Mouse (Mus musculus) cerebellum, postnatal 10 days (tissue): Measurements from ENCODE around the gene Kcnh1.

Source experiments
- DNase-seq, 2 experiments: peaks; one replicate each; pipeline ENCODE4 v3.0.0; 2021; ENCODE audit warnings: mixed read lengths in 2 of 2

Kcnh1 gene

DNA sequence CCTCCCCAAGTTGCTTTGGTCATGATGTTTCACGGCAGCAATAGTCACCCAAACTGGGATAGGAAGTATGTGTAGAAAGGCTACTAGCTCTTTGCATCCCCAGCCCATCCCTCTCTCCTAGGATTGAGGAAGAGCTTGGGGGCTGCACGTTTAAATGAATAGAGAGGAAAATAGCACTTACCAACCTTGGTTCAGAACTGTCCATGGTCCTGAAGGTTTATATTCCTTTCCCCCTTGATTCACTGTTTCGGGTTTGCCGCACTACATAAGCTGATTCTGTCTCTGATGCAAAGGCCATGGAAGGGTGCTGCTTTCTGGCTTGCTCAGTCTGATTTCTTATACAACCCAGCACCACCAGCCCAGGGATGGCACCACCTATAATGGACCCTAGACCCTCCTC is 281.8 kb downstream of the Kcnh1 start:
- DNase-seq: no peak

DNA sequence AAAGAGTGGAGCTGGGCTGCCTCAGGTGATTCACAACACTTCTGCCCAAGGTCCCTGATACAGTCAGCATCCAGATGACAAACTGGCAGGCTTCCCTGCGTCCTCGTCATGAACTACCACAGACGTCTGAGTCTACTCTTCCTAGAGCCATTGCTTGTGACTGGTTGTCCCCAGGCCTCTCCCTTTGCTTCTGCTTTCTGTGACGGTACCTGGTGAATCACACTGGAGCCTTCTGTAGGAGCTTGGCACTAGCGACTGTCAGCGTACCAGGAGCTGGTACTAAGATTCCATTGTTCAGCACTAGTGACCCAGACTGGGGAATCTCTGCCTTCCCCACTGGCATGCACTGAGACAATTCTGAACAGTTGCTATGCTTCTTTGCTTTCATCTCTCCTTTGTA is 282.6 kb downstream of the Kcnh1 start:
- DNase-seq: no peak

DNA sequence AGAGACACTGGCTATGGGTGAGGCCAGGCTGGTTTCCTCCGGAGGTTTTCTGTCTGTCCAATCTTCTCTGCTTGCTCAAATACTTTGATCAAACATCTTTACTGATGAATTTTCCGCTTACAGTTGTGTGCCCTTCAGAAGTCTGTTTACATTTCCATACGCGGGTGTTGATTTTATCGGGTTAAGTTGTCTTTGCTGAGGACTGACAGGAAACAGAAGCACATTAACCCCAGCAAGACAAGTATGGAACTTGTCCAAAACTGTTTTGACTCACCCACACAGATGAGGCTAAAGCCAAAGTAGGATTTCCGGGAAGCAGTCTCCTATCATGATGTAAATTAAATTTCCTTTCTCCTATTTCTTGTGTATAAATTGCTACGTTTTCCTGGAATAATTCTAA is 286.1 kb downstream of the Kcnh1 start:
- no peak for DNase-seq

DNA sequence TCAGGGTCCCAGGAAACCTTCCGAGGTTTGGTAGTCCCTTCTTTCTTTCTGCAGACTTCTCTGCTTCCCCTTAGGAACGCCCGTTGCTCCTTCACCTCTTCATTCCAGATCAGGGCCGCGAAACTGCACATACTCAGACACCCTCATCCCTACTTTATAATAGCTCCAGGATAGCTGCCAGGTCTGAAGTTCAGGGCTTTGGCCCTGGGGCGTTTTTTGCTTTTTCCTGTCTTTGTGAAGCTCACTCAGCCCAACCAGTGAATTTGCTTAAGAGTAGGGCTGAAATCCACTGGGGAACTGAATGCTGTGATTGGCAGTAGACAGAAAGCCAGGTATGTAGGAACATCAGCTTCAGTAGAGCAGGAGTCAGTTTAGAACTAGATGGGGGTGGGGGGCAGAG is 287.0 kb downstream of the Kcnh1 start:
- DNase-seq: no peak

DNA sequence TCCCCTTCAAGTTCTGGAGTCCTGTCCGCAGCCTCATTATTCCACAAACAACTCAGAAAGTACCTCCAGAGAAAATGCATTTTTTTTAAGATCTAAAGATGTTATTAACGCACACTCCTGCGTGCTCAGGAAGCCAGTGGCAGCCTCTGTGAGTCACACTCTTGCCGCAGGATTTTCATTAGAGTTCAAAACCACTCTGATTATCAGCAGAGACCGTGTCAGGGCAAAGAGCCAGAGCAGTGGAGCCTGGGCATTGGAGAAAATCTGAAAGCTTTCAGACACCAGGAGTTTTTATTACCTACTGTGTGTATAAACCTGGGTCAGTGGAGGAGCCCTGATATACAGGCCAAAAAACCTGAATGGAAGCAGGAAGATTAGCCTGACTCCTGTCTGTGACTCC is 287.6 kb downstream of the Kcnh1 start:
- DNase-seq: no peak

DNA sequence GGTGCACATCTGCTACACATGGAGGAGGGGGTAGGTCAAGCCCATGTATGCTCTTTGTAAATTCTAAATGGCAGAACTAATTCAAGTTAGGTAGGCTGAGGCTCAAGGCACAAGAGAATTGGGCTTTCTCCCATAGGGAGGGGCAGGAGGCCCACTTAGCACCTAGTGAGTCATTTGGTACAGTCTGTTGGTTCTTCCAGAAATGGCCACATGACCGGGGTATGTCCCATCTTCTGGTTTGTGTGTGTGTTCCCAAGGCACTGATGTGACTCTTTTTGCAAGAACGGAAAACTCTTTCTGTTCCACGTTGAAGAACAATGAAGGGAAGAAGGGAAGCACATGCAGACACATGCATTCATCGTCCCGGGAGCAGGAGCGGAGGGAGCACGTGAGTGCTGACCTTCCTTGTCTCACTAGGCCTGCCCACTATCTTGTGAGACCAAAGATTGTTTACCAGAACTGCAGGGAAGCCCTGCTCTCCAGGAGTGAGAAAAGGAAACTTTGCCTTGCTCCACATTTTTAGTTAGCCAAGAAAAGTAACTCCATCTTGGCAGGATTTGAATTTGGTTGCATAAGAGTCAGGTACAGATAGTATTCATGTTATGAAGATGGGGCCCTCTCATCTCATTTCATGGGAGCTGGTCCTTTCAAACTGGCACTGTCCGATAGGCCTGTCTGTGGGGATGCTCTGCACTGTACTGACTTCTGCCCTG is 289.7 kb downstream of the Kcnh1 start:
- DNase-seq: no peak

DNA sequence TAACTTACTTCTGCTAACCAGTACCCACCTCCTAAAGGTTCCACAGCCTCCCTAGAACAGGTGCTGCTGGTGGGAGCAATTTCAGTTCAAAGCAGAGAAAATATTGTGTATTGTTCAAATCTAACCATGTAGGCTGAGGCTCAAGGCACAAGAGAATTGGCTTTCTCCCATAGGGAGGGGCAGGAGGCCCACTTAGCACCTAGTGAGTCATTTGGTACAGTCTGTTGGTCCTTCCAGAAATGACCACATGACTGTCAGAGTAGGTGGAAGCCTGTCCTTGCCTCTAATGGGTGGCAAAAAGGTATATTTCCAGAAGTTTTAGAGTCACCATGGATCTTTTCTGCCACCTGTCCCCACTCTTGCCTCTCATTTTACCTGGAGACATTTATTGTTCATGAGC is 290.9 kb downstream of the Kcnh1 start:
- DNase-seq: no peak

DNA sequence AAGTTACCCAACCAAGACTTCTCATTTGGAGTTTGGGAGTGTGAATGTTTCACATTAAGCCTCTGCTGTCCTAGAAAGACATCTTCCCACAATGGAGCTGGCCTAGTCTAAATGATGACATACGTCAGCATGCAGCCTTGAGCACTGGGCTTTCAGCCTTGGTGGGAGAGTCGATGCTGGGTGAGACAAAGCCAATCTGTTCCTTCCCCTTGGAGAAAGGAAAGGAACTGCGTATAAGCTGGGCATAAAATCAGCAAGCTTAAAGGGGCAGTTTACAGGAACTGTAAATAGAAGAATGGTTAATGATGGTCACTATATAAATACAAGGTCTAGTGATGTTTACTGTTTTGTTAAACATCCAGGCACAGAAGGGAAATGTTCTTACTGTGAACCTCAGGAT is 294.5 kb downstream of the Kcnh1 start:
- DNase-seq: no peak

DNA sequence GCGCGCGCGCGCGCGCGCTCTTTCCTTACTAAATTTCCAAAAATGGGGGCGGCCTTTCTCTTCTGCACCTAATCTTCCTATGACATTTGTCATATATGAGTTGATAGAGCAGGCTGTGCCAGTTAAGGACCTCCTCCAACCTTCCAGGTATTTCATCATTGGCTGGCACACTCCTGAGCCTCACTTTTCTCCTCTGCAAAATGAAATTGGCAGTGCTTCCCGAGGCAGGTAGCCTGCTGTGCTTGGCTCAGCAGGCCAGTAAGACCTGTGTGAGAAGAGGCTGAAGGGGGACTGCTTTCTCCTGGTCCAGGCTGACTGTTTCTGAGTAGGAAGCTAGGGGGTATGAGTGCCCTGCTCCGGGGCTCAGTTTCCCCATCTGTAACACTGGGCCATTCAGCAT is 297.0 kb downstream of the Kcnh1 start:
- peak; percentile 64 to 73 for DNase-seq

DNA sequence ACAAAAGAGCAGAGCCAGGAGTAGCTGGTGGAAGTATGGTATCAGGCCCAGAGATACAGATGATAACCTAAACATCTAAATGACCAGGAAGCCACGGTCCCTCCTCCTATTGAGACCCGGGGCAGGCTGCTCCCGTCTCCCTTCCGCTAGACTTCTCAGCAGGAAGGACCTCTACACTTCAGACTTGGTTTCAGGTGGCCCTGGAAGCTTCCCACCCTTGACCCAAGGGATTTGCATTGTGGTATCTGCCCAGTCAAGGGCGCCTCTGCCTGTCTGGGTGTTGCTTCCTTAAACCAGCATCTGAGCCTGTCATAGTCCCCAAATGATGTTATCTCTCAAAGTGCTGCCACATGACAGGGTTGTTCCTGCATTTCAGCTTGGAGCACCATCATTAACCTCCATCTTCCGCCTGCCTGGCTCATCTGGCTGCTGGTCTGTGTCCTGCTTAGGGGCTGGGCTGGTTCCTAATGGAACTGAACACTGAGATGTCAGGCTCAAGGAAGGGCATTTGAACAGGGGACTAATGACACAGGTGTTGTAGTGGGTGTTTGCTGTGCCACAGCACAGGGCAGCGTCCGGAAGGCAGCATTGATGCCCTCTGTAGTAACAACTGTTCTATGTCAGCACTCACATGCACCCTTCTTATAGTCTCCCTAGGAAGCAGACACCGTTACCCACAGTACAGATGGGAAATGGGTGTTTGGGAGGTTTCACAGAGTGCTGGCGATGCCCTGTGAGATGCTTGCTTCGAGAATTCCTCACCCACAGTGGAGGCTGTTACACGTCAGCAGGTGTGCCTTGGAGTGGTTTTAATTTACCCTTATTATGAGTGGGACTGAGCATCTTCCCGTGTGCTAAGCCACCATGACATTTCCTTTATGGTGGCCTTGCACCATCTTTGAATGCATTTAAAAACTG is 299.6 kb downstream of the Kcnh1 start:
- no peak for DNase-seq

DNA sequence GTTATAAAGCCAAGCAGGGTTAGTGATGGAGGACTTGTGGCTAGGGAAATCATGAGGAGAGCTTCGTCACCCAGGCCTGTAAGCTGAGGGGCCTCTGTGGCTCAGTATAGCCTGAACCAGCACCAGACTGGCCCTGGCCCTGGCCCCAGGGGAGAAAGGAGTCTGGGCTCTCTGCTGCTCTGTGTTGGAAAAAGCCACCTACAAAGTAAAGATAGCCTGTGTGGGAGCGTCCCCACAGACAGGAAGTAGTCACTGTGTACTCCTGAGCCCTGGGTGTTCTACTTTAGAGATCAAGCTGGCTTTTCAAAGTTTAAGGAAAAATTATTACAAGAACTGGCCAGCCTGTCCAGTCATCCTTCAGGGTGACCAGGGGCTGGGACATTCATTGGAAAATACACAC is 306.9 kb downstream of the Kcnh1 start:
- DNase-seq: no peak

DNA sequence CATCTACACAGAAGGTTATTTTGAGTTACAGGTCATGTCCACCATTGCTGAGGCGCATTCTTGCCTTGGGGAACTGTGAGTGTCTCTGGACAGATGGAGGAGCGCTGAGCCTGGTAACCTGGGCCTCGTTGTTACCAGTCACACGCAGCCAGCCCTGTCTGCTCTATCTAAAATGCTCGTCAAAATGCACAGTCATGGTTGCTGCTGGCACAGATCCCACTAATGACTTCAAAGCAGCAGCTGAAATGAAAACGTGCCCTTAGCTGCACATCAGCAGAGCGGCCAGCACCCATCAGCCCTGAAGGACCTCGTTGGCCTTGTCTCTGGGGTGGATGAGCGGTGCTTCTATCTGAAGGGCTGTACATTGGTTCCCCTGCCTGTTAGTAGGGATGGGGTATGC is 311.4 kb downstream of the Kcnh1 start:
- peak; percentile 49 to 60 for DNase-seq

DNA sequence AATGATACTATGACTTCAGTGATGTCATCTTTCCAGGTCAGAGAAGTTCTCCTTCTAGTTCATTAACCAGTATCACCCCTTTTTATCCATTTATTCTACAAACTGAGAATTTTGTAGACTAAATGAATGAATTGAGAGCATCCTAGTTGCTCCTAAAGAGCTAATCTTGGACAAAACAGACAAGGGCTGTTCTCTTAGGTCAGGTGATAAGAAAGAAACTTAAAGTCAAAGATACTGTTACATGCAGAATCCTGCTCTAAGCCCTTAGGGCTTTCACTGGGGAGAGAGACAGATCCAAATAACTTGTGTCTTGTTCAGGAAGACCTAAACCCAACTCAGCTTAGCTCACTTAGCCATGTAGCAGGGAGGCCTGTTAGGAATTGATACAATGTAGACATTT is 312.3 kb downstream of the Kcnh1 start:
- no peak for DNase-seq

DNA sequence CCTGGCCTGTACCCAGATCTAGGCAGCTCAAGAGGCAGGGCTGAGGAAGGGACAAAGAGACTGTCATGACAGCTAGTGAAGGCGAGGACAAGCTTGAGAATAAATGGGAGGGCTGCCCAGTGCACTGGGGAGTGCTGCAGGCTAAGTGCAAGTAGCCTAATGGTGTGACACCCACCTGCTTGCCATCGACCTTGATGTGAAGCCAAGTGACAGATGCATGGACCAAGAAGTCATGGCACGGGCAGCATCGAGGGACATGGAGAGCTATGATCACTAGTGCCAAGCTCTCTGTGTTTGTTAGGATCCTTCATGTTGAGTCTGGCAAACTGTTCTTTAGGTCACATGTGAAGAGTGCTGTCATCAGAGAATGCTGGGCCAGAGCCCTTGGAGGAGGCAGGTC is 313.1 kb downstream of the Kcnh1 start:
- DNase-seq: peak; percentile 83 to 88

DNA sequence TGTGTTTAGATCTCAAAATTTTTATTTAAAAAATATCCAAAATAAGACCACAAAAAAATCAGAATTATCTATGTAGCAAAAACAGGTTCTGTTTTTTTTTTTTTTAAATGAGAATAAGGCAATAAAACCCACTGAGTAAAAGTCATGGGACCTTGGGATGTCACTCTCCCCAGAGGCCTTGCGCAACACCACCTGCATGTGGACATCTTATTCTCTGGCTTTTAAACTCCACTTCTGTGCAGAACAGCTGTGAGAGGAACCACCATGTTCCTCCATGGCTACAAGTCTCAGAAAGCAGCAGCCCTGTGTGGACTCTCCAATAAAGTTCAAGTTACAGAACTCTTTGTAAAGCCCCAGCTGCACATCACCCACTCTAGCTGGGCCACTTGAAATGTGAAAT is 322.2 kb downstream of the Kcnh1 start:
- DNase-seq: no peak

DNA sequence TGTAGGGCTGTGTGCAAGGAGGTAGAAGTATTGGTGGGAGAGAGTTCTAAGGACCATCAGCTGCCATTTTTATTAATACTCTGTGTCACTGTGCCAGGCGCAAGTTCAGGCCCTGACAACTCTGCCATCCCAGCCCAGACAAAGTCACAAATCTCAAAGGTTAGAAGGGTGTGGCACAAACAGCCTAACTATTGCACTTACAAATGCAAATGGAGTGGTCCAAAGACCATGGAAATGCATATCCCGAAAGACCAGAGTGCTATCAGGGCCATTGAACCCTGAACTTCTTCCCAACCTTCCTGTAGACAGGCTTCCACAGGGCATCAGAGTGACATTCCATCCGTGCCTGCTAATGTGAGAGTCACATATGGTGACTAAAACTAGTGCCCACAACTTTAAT is 324.8 kb downstream of the Kcnh1 start:
- no peak for DNase-seq

DNA sequence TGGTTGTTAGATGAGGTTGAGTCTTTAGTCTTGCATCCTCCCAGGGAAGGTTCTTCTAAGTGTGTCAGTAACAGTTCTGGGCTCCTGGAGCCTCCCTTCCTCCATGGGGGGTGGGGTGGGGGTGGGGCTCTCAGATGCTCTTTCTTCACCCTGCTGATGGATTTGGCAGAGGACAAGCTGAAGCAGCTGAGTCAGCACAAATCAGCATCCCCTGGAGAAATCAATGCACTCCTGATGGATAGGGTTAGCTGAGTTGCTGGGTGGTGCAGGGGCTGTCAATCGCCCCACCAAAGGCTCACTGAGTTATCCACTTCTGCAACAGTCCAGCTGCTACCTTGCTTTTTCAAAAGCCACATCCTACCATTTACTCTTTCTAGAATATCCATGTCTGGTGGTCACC is 329.1 kb downstream of the Kcnh1 start:
- DNase-seq: no peak

DNA sequence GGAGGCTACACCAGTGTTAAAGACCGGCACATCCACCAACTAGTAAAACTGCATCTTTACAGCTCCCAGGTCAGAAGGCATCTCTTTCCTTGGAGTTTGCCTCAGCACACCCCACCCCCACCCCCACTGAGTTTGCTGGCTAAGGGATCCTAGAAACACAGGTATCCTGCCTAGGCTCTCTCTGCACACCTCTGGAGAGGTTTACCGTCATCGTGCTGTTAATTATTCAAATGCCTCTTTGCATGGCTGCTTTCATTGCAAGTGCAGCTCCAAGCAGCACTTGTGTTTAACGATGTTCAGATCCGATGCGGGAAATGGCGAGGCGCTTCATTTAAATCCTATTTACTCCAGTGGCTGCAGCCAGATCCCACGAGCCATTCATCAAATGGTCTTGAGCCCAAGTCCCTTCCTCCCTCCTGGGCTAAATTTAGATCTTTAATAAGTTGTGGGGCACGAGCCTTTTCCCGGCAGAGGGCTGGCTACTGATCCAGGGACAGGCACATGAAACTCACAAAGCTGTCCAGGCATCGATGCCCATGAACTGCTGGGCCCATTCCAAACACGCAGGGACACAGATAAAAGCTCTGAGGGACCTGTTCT is 330.4 kb downstream of the Kcnh1 start:
- DNase-seq: peak in 1 of 2 experiments; percentile 28

DNA sequence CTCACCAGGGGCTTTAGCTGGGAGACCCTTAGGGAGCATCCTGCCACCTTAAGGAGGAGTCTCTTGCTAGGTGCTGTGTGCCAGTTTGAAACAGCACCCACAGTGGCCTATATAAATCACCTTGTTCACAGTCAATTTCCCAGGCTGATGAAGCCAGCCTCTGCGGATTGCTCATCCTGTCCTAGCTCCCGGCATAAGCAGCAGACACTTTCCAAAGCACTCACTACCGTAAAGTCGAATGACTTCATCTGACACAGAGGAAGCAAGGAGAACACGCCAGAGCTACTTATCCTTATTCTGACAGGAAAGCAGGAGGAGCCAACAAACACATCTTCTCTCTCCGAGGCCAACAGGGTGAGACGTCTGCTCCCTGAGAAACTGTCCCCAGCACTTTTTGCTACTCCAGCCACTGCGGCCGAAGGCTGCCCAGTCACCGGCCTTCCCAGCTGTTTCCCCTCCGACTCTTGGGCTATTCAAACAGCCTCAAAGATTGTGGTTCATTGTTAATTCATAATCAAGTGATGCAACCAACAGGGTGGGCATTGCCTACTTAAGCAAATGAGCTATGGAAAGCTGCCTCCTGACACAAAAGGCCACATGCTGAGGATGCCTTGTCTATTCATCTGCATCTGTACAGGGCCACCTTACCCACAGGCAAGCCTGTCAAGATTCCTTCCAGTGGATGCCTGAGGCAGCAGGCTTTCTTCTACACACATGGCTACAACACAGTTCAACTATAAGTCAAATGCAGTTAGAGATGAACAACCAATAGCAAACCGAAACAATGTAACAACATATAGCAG is 332.0 kb downstream of the Kcnh1 start:
- DNase-seq: no peak

DNA sequence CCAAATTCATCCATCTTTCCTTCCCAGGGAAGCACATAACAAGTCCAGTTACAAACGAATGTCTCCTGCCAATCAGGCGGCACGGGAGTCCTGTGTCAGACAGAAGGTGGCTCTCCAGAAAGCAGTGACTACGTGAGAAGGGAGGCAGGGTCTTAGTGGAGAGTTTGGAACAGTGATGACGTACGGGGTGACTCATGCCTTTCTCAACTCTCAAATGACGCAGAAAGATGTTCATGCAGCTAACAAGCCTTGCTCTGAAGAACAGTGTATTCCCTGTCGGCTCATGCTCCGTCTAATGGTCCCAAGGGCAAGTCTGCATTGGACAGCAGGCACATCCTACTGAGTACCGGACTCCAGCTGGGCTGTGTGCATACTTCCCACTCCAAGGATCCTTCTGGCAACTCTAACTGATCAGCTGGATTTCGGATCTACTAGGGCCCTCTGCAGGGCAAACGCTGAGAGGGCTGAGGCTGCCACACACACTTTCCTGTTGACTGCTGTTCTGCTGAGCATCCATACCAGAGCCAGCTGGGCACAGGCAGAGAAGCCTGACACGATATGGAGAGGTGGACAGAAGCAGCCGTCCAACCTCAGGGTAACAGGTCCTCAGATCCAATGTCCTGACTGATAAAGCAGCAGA is 335.3 kb downstream of the Kcnh1 start:
- DNase-seq: peak; percentile 34

DNA sequence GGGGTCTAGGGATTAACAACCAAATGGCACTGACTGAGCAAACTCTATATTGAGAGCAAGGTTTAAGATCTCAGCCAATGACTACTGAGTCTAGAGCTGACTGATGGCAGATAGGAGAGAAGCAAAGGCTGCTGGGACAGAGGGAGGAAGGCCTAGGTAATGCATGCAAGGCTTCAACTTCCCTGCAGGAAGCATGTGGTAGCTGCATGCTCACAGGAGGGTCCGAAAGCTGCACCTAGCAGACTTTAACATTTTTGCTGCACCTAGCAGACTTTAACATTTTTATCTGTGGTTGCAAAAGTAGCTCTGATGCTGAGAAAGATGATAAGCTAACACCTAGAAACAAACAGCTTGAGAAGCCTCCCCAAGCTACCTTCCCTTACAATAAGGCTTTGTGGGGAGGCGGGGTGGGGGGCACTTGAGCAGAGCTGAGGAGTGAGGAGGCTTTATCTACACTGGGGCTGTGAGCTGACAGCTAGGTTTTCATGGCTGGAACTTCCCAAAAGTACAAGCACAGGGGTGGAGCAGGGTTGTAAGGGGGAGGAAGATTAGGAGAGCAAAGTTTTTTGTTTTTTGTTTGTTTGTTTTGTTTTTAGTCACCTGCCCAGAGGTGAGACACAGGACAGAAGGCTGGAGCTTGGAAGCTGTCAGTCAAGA is 341.0 kb downstream of the Kcnh1 start:
- DNase-seq: no peak

DNA sequence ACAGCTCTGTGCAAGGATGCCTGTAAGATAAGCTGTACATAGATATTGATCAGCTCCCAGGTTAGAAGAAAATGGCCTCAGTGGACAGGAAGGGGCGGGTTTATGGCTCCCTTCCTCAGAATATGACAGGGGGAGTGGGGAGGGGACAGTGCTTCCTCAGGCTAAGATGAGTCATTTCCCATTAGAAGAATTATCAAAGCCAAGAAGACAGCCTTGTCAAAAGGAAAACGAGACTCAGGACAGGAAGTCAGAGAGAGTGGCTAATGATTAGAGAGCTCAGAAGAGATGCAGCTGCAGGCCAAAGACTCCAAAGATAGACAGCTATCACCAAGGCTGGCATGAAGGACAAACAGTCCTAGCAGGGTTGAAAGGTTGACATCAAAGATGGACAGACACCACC is 341.6 kb downstream of the Kcnh1 start:
- no peak for DNase-seq
